Mouse (Mus musculus): ENCODE results near the gene Rora.

DNA sequence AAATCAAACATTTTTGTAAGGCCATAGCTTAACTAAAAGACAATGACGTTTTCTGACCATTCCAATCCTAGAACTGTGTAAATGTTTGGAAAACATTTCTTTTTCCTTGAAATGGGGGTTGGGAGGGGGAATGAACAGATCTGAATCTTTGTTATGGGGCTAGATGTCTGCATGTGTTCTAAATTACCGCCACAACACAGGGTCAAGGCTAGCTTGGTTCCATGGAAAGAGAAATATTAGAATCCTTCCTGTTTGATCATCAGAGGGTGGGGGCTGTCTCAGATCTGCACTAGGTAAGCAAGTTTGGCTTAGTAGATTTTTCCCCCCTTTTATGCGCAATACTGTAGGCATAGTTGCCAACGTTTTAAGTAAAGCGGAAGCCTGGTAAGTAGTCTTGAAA, 635.0 kb downstream of the Rora start:
- no peak for TF ChIP-seq POLR2A (IDR thresholded peaks at IDR 0.05; ENCODE audit: insufficient read length, low read depth)
- TF ChIP-seq E2F4 (IDR thresholded peaks at IDR 0.05; ENCODE audit: insufficient read depth) = no peak
- TF ChIP-seq CEBPB (IDR thresholded peaks at IDR 0.05; ENCODE audit: insufficient read depth, poor library complexity, severe bottlenecking) = no peak
- no peak for TF ChIP-seq TCF12 (IDR thresholded peaks at IDR 0.05; ENCODE audit: insufficient read depth, poor library complexity, severe bottlenecking)
- TF ChIP-seq MAX (IDR thresholded peaks at IDR 0.05; ENCODE audit: low read depth) = no peak
- no peak for TF ChIP-seq MYOG (IDR thresholded peaks at IDR 0.05; ENCODE audit: control insufficient read depth in 1 of 3, insufficient read depth in 1 of 3, insufficient read length in 2 of 3, low read depth in 2 of 3)
- TF ChIP-seq MYOD1 (IDR thresholded peaks at IDR 0.05; ENCODE audit: control insufficient read depth in 1 of 3, insufficient read length in 2 of 3, low read depth in 2 of 3) = no peak
- TF ChIP-seq POLR2AphosphoS2 (IDR thresholded peaks at IDR 0.05; ENCODE audit: insufficient read length, low read depth) = no peak
- TF ChIP-seq USF1 (IDR thresholded peaks at IDR 0.05; ENCODE audit: low read depth) = no peak
- no peak for TF ChIP-seq REST (IDR thresholded peaks at IDR 0.05; ENCODE audit: insufficient read depth, insufficient read length)
- TF ChIP-seq SRF (IDR thresholded peaks at IDR 0.05; ENCODE audit: control insufficient read depth, insufficient read length, low read depth) = no peak
